Mouse (Mus musculus) left cerebral cortex, adult 2 months (tissue): ENCODE results near the gene Pdxdc1. TPM values are rescaled to one million over a fixed set of nuclear protein-coding genes. Genes with fewer than 3 reads are reported as not detected.
A peak's percentile ranks its signal among the peaks of the same experiment; 100 is the strongest.
"Not testable (repeated sequence)": the region's sequence is repeated elsewhere in the genome, so short reads cannot be mapped to it uniquely, and the experiment has no call there.

ENCODE experiments used
- DNase-seq, 2 experiments: peaks; one replicate each; pipeline ENCODE4 v3.0.0; 2021 to 2022; ENCODE audit warnings: low spot score in 2 of 2, mixed read lengths in 1 of 2; ENCODE audit errors: extremely low spot score in 1 of 2
- H3K27ac ChIP-seq: fragments of 200-600 bp; 2 replicates; pipeline ENCODE4 v1.8.1; 2022
- H3K4me3 ChIP-seq: fragments of 200-600 bp; 2 replicates; pipeline ENCODE4 v1.8.1; 2022
- CTCF ChIP-seq: fragments of 200-600 bp; IDR thresholded peaks from 2 replicates; pipeline ENCODE4 v1.8.1; 2022; ENCODE audit warnings: antibody characterized with exemption, mild to moderate bottlenecking, moderate library complexity
- intact Hi-C: fragments of 180-260 bp; cut with DNase I; formaldehyde crosslinking; loops from one replicate; pipeline ENCODE4 v1.15.1; 2025
- total RNA-seq, 2 experiments: library from RNA; stranded (reverse); gene quantifications; 2 replicates each; pipeline ENCODE4 v1.2.3; 2021

Gene Pdxdc1
- total RNA-seq, 2 experiments from 2014 or later = 70.4 to 73.0 TPM

DNA sequence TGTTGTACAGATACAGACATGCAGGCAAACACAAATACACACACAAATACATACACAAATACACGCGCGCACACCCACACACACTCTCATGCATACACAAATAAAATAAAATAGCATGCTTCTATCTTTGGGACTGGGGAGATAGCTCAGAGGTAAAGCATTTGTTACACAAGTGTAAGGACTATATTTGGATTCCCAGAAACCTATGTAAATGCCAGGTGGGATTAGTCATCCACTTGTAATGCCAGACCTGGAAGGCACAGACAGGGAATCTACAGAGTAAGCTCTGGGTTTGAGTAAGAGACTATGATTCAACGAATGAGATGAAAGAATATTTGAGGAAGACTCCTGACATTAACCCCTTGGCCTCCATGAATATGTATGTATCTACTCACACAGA, 27.4 kb downstream of the Pdxdc1 start:
- H3K27ac ChIP-seq = peak overlapping the region; percentile 34; the same call in 1 of the 2 replicates

DNA sequence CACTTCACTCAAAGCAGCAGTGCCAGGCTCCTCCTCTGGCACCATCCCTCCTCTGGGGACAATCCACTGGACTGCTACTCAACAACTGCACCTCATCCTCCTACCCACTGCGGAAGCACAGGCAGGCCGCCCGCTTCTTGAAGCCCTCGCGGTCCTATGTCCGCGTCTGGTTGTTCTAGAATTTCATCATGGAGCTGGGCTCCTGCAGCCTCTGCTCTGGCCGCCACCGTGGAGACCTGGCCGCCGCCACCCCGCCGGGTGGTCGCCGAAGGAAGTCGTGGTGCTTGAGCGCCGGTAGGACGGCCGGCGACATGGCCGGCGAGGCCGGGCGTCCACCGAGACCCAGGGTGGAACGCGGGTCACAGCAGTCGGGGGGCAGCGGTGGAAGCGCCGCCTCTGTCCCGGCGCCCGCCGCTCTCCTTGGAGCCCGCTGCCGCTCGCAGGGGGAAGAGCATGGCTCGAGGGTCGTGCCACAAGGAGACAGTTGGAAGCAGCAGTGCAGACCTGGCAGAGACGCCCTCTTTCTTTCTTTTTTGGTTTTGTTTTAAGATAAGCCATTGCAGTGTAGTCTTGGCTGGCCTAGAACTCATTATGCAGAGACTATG, 34.9 kb downstream of the Pdxdc1 start:
- H3K4me3 ChIP-seq = peak overlapping the region; percentile 33
- TF ChIP-seq CTCF = no peak
- no peak for DNase-seq
- intact Hi-C loops = no loop called here
- H3K27ac ChIP-seq = peak overlapping the region; percentile 74

More for the DNA sequence above, 27.4 kb downstream of the Pdxdc1 start:
- no peak for TF ChIP-seq CTCF
- DNase-seq = no peak
- no peak overlapping the region for H3K4me3 ChIP-seq
- intact Hi-C loops = no loop called here

DNA sequence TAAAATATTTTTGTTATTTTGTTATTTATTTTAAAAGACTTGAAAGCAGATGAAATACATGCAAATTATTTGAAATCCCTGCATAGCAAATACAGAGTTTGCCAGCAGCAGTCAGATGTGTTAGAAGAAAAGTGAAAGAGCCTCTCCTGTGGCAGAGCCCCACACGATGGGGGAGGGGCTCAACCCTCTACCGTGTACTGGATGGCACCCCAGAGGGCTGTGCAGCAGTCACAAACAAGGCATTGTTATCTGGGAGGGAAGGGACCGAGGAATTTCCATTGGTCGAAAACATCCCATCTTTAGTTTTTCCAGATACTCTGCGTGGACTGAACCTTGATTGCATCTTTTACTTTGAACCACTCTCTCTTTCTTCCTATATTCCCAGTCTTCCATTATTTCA, 35.5 kb downstream of the Pdxdc1 start:
- peak; percentile 14 to 29 for DNase-seq
- H3K4me3 ChIP-seq, intact Hi-C loops: not testable (repeated sequence)
- peak overlapping the region; percentile 74 for H3K27ac ChIP-seq

DNA sequence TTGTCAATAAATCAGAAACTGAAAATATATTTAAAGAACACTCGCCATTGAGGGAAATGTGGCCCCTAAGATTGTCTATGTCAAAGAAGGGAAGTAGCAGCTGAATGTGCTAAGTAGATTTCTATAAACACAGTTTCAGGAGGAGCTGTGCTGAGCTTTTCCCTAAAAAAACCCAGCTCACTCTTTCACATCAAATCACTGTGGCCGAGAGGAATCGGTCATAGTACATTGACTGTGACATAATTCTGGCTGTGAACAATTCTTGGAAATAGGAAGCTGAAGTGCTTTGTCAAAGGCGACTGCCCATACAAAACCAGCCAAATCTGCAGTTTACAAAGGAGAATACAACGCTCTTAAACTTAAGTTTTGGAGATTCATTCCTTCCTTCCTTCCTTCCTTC, 36.3 kb downstream of the Pdxdc1 start:
- DNase-seq = no peak
- H3K4me3 ChIP-seq = no peak overlapping the region
- 0 out of 2 replicates have a peak overlapping the region, but pooled peaks have one; percentile 28 for H3K27ac ChIP-seq
- intact Hi-C loops = no loop called here
- TF ChIP-seq CTCF = no peak

DNA sequence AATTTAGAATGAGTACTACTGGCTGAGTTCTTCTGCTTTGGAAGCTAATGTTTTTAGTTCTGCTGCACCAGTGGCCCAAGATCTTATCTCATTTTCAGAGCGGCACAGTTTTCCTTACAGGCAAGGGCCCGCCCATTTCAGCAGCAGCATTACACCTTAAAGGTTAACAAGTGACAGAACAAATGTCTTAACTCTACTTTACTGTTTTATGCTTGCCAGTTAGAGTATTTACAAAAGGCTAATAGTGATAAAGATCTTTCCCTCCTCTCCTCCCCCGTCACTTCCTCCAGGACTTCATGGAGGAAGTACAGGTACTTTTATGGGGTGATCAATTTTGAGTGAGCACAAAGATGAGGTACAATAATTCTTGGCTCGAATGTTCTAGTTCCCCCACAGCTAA, 36.9 kb downstream of the Pdxdc1 start:
- no peak for TF ChIP-seq CTCF
- Histone ChIP-seq H3K27ac (0 out of 2 replicates have a peak overlapping the region, but pooled peaks have one; percentile 28), H3K4me3 (no peak overlapping the region)
- intact Hi-C loops = no loop called here
- DNase-seq = no peak

DNA sequence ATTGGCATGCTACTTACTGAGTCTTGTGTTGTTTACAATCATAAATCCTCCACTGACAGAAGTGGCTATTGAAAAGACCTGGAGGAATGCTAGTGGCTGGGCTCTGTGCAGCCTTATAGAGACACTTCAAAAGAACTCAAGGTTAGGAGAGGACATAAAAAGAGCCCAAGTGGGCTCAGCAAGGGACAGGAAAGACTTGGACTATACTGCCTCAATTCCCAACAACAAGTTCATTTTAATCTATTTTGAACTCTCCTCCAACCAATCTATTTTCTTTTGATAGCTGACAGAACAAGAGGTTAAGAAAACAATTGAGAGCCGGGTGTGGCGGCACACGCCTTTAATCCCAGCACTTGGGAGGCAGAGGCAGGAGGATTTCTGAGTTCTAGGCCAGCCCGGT, 49.0 kb downstream of the Pdxdc1 start:
- TF ChIP-seq CTCF = no peak
- intact Hi-C loops = no loop called here
- H3K4me3 ChIP-seq = no peak overlapping the region
- H3K27ac ChIP-seq = no peak overlapping the region
- no peak for DNase-seq

DNA sequence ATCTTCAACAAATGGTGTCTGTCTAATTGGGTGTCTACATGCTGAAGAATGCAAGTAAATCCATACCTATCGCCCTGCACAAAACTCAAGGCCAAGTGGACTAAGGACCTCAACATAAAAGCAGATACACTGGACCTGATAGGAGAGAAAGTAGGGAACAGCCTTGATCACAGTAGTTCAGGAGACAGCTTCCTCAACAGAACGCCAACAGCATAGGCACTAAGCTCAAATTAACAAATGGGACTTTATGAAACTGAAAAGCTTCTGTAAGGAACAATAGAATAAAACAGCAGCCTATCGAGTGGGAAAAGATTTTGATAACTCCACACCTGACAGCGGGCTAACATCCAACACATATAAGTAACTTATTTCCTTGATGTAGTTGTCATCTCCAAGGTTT, 51.5 kb downstream of the Pdxdc1 start:
- H3K4me3 ChIP-seq = no peak overlapping the region
- no peak for DNase-seq
- intact Hi-C loops = no loop called here
- TF ChIP-seq CTCF = no peak
- H3K27ac ChIP-seq = no peak overlapping the region

DNA sequence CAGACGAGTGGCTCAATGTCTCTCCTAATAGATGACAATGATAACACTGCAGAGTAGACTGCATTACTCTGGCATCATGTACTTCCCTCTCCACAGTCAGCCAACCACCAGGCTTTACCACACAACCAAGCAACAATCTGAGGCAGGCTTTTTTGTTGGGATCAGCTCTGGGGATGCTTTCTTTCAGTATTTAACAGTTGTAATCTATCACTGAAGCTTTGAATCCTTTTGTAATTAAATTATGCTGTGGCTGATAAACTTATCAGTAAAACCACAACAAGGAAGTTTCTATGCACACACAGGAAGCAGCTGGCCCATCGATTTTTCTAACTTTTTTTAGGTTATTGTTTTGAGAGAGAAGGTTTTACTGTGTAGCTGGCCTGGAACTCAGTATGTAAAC, 54.6 kb downstream of the Pdxdc1 start:
- no peak for DNase-seq
- H3K4me3 ChIP-seq = no peak overlapping the region
- intact Hi-C loops = no loop called here
- no peak overlapping the region for H3K27ac ChIP-seq
- TF ChIP-seq CTCF = no peak

DNA sequence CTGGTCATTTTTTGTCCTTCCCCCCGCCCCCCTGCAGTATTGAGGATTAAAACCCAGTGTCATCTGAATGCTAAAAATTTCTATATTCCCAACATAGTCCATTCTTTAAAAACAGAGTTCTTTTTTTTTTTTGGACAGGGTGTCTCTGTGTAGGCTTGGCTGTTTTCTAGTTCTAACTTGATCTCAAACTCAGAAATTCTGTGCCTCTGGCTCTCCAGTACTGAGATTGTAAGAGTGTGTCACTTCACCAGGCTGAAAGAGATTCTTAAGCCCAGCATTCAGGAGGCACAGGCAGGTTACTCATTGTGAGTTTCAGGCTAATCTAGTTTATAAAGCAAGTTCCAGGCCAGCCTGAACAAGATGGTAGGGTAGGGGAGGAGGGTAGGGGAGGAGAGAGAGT, 56.3 kb downstream of the Pdxdc1 start:
- no peak for TF ChIP-seq CTCF
- intact Hi-C loops = no loop called here
- no peak overlapping the region for H3K27ac ChIP-seq
- DNase-seq = no peak
- H3K4me3 ChIP-seq = no peak overlapping the region

DNA sequence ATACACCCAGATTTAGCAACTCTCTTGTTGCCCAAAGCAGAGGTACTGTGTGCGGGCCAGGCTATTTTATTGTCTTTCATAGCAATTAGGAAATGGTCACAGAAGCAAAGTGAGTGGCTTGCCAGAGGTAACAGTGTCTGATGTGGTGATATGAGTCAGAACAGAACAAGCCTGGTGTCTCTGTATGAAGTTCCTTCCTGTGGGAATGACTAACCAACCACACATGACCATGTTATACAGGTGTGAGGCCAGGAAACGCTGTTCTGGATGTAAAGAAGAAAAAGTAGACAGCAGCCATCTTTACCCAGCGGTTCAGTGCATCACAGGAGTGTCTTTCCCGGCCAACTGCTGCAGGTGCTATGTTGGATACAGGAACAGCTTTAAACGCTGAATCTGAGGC, 57.9 kb downstream of the Pdxdc1 start:
- H3K27ac ChIP-seq = no peak overlapping the region
- intact Hi-C loops = no loop called here
- H3K4me3 ChIP-seq = no peak overlapping the region
- no peak for TF ChIP-seq CTCF
- DNase-seq = no peak

DNA sequence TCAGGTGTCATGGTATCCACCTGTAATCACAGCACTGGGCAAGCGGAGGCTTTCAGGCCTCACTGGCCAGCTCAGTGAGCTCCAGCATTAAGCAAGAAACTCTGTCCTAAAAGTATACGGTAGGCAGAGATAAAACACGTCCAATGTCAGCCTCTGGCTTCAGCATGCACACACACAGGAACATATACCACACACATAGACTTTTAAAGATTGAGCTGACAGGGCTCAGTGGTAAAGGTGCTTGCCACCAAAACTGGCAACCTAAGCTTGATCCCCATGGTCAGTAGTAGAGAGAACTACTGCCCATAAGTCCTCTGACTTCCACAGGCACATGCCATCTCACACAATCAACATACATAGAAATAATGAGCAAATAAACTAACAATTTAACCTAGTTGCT, 62.0 kb downstream of the Pdxdc1 start:
- Histone ChIP-seq H3K27ac (no peak overlapping the region), H3K4me3 (no peak overlapping the region)
- no peak for TF ChIP-seq CTCF
- intact Hi-C loops = no loop called here
- DNase-seq = no peak

DNA sequence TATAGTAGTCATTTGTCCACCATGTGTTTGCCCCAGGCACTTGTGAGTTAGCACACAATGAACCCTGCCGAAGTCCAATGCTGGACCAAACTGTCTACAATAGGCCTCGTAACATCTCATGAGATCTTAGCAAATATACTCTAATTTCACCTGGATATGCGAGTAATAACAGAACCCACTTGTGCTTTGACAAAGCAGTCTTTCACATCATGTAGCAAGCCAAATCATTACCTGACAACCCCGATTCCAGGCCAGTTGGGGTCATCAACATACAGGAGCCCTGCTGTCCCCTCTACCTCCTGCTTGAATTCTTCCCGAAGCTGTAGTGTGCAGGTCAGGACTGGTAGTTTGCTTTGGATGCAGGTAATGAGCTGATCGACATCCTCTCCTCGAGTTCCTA, 62.9 kb downstream of the Pdxdc1 start:
- no peak for TF ChIP-seq CTCF
- H3K4me3 ChIP-seq = no peak overlapping the region
- intact Hi-C loops = no loop called here
- H3K27ac ChIP-seq = no peak overlapping the region
- DNase-seq = no peak

DNA sequence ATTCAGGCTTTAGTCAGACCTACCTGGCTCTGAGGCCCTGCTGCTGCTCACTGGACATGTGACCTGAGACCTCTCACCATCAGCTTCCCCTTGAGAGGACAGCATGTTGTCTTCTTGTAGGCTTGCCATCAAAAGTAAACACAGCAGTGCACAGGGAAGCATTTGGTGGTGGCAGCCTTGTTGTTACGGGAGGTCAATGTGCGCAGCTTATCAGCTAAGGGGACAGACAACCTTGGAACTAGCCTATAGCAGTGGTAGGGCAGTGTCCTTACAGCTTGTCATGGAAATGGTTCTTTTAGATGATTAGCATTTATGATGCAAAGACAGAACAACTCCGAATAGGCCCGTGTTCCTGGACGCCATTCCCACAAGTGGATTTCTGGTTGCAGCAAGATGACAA, 68.5 kb downstream of the Pdxdc1 start:
- Histone ChIP-seq H3K27ac (no peak overlapping the region), H3K4me3 (no peak overlapping the region)
- no peak for DNase-seq
- intact Hi-C loops = no loop called here
- TF ChIP-seq CTCF = no peak
